Mouse (Mus musculus): Measurements from ENCODE around the gene Gps1.
"Not testable (repeated sequence)": the region's sequence is repeated elsewhere in the genome, so short reads cannot be mapped to it uniquely, and the experiment has no call there.

The Gps1 gene

GRCm38 (mm10) chr11:120822831-120823550 is 38.9 kb downstream of the Gps1 start:
- DNase-seq (ENCODE audit: low read depth, low spot score): no peak

- DNase-seq (ENCODE audit: low read depth, low spot score): peak; percentile 23
Observed at GRCm38 (mm10) chr11:120823551-120823947, 39.5 kb downstream of the Gps1 start.

- peak; percentile 92 for DNase-seq (ENCODE audit: low read depth, low spot score)
Observed at GRCm38 (mm10) chr11:120823956-120824786, 40.1 kb downstream of the Gps1 start, which contains the start of gene Fasn. Gene Fasn (minus strand): TSS chr11:120824547.

GRCm38 (mm10) chr11:120824787-120825288 is 40.8 kb downstream of the Gps1 start:
- no peak for DNase-seq (ENCODE audit: low read depth, low spot score)

- DNase-seq (ENCODE audit: low read depth, low spot score): no peak
Observed at GRCm38 (mm10) chr11:120825289-120825863, 41.3 kb downstream of the Gps1 start.

- DNase-seq (ENCODE audit: low read depth, low spot score): no peak
Observed at GRCm38 (mm10) chr11:120826016-120826953, 42.2 kb downstream of the Gps1 start.

GRCm38 (mm10) chr11:120828416-120828815 is 44.3 kb downstream of the Gps1 start:
- no peak for DNase-seq (ENCODE audit: low read depth, low spot score)

- no peak for DNase-seq (ENCODE audit: low read depth, low spot score)
Observed at GRCm38 (mm10) chr11:120829757-120830532, 45.9 kb downstream of the Gps1 start.

GRCm38 (mm10) chr11:120830686-120831085 is 46.6 kb downstream of the Gps1 start:
- no peak for DNase-seq (ENCODE audit: low read depth, low spot score)

- no peak for DNase-seq (ENCODE audit: low read depth, low spot score)
Observed at GRCm38 (mm10) chr11:120831659-120832440, 47.8 kb downstream of the Gps1 start.

- not testable (repeated sequence) for DNase-seq (ENCODE audit: low read depth, low spot score)
Observed at GRCm38 (mm10) chr11:120832962-120833361, 48.9 kb downstream of the Gps1 start.

GRCm38 (mm10) chr11:120833555-120834280 is 49.6 kb downstream of the Gps1 start:
- DNase-seq (ENCODE audit: low read depth, low spot score): no peak

All from skeletal muscle tissue, adult 2 months (tissue).